Mouse (Mus musculus) myocyte (in vitro differentiated cells): ENCODE results near the gene Rpl36al.

Experiments
- E2F4 ChIP-seq: IDR thresholded peaks from one replicate; pipeline ENCODE4 v1.6.1; 2011; ENCODE audit warnings: mild to moderate bottlenecking, control low read depth, moderate library complexity; ENCODE audit not compliant: insufficient read depth
- MAX ChIP-seq: IDR thresholded peaks from one replicate; pipeline ENCODE4 v1.6.1; 2011; ENCODE audit warnings: low read depth, mild to moderate bottlenecking, control low read depth
- POLR2A ChIP-seq: IDR thresholded peaks from one replicate; pipeline ENCODE4 v1.6.1; 2011; ENCODE audit warnings: low read depth, mild to moderate bottlenecking, control low read depth, moderate library complexity; ENCODE audit not compliant: insufficient read length
- POLR2AphosphoS2 ChIP-seq: IDR thresholded peaks from one replicate; pipeline ENCODE4 v1.6.1; 2011; ENCODE audit warnings: low read depth, control low read depth; ENCODE audit not compliant: insufficient read length
- TCF3 ChIP-seq: IDR thresholded peaks from one replicate; pipeline ENCODE4 v1.6.1; 2011; ENCODE audit warnings: low read depth, control low read depth; ENCODE audit not compliant: insufficient read length
- USF1 ChIP-seq: IDR thresholded peaks from one replicate; pipeline ENCODE4 v1.6.1; 2011; ENCODE audit warnings: low read depth, mild to moderate bottlenecking, control low read depth, moderate library complexity

DNA sequence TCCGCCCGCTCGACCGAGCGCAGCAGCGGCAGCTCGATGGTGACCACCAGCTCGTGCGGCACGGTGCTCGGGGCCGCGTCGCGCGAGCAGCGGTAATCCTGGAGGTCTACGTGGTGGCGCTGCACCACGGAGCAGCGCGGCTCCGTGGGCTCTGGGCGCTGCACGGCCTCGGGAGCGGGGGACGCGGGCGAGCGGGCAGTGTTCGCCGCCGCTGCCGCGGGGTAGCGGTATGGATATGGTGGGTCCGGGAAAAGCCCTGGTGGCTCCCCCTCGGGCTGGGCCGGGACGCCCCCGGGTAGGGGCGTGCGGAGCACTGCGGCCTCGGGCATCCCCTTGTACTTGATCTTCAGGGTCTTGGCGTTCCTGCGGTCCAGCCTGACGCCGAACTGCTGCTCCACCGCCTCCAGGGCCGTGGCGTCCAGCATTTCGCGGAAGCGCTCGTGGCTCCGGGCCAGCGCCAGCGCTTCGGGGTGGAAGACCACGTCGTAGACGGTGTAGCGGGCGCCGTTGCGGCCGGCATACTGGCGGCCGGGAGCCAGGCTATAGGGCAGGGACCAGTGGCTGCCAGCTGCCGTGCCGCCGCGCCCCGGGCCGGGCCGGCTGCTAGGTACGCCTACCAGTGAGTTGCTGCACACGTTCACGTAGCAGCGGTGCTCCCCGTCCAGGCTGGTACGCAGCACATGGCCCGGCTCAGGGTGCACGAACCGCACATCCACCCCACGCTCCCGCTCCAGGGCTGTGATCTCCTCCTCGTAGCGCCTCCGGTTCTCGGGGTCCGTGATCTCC lies 13.7 kb upstream of the Rpl36al start:
- TF ChIP-seq POLR2A (peak; percentile 45), E2F4 (no peak), USF1 (no peak), MAX (no peak), TCF3 (no peak), POLR2AphosphoS2 (no peak)
